8 mouse cellular contexts compared by ENCODE assay signal in genomic region chr1:118481703-118482102, GRCm38 (mm10).
DNase-seq lines count a peak whose midpoint lies in the region; ATAC-seq lines count a peak whose summit lies in the region.

No protein-coding gene starts in this region.

- WGBS in embryonic facial prominence, embryonic 13.5 days, result 77% methylated on average over 6 of the region's 6 CpGs
- WGBS in embryonic facial prominence, embryonic 10.5 days, result 78% methylated on average over 6 of the region's 6 CpGs
- 79% methylated on average over 6 of the region's 6 CpGs for WGBS in midbrain, embryonic 14.5 days
- WGBS in midbrain, embryonic 11.5 days, result 83% methylated on average over 6 of the region's 6 CpGs

- no peaks in the 10 kb centered on the region for H3K4me1 ChIP-seq in embryonic facial prominence, embryonic 13.5 days
- peaks cover 13% of the 10 kb centered on the region; the same call in 1 of the 2 replicates for H3K4me1 ChIP-seq in embryonic facial prominence, embryonic 10.5 days
- no peaks in the 10 kb centered on the region for H3K4me1 ChIP-seq in midbrain, embryonic 14.5 days (ENCODE audit: control insufficient read depth, insufficient read depth, low read length)
- no peaks in the 10 kb centered on the region for H3K4me1 ChIP-seq in midbrain, embryonic 11.5 days (ENCODE audit: control insufficient read depth, insufficient read depth, low read length)

- no peak for ATAC-seq in embryonic facial prominence, embryonic 13.5 days (ENCODE audit: insufficient number of reproducible peaks, insufficient read depth, low FRiP score, low TSS enrichment, low read depth)
- no peak for ATAC-seq in midbrain, embryonic 14.5 days (ENCODE audit: low FRiP score, low TSS enrichment)
- no peak for ATAC-seq in midbrain, embryonic 11.5 days (ENCODE audit: low FRiP score)

- H3K9ac ChIP-seq in embryonic facial prominence, embryonic 13.5 days, result no peak overlapping the region
- no peak overlapping the region for H3K9ac ChIP-seq in midbrain, embryonic 14.5 days (replicated peaks; ENCODE audit: low read length)
- no peak overlapping the region for H3K9ac ChIP-seq in midbrain, embryonic 11.5 days (ENCODE audit: low read length)

- H3K4me3 ChIP-seq in embryonic facial prominence, embryonic 13.5 days, result no peak overlapping the region
- no peak overlapping the region for H3K4me3 ChIP-seq in embryonic facial prominence, embryonic 10.5 days
- H3K4me3 ChIP-seq in midbrain, embryonic 14.5 days (replicated peaks; ENCODE audit: low read depth, low read length), result no peak overlapping the region
- no peak overlapping the region for H3K4me3 ChIP-seq in midbrain, embryonic 11.5 days (ENCODE audit: low read depth, low read length)

- H3K27ac ChIP-seq in embryonic facial prominence, embryonic 13.5 days, result peak overlapping the region; percentile 63
- H3K27ac ChIP-seq in embryonic facial prominence, embryonic 10.5 days (replicated peaks), result no peak overlapping the region
- H3K27ac ChIP-seq in midbrain, embryonic 14.5 days (replicated peaks; ENCODE audit: low read depth, low read length), result 0 out of 2 replicates have a peak overlapping the region, but pooled peaks have one; percentile 32
- no peak overlapping the region for H3K27ac ChIP-seq in midbrain, embryonic 11.5 days (ENCODE audit: low read depth, low read length)

- H3K4me2 ChIP-seq in embryonic facial prominence, embryonic 13.5 days, result no peak overlapping the region
- no peak overlapping the region for H3K4me2 ChIP-seq in midbrain, embryonic 14.5 days (ENCODE audit: low read length)
- no peak overlapping the region for H3K4me2 ChIP-seq in midbrain, embryonic 11.5 days

- H3K27me3 ChIP-seq in embryonic facial prominence, embryonic 13.5 days, result no peaks in the 10 kb centered on the region
- no peaks in the 10 kb centered on the region for H3K27me3 ChIP-seq in embryonic facial prominence, embryonic 10.5 days (replicated peaks; ENCODE audit: low read depth, poor library complexity, severe bottlenecking)
- H3K27me3 ChIP-seq in midbrain, embryonic 14.5 days (ENCODE audit: control insufficient read depth, insufficient read depth, low read length), result no peaks in the 10 kb centered on the region
- H3K27me3 ChIP-seq in midbrain, embryonic 11.5 days (ENCODE audit: control insufficient read depth, insufficient read depth, low read length), result no peaks in the 10 kb centered on the region

- no peaks in the 10 kb centered on the region for H3K9me3 ChIP-seq in embryonic facial prominence, embryonic 13.5 days
- no peaks in the 10 kb centered on the region for H3K9me3 ChIP-seq in embryonic facial prominence, embryonic 10.5 days
- no peaks in the 10 kb centered on the region for H3K9me3 ChIP-seq in midbrain, embryonic 14.5 days (ENCODE audit: control insufficient read depth, low read length)
- H3K9me3 ChIP-seq in midbrain, embryonic 11.5 days (ENCODE audit: control insufficient read depth, low read length), result no peaks in the 10 kb centered on the region

- no peak for DNase-seq in embryonic facial prominence, embryonic 10.5 days (ENCODE audit: low spot score)
- no peak for DNase-seq in midbrain, embryonic 14.5 days
- no peak for DNase-seq in midbrain, embryonic 11.5 days (ENCODE audit: low spot score, missing footprints)
- peak; percentile 61 for DNase-seq in heart, postnatal 4 days
- DNase-seq in right cerebral cortex, postnatal 25 days, result peak; percentile 51
- DNase-seq in yolk sac, embryonic 10.5 days (ENCODE audit: low spot score), result no peak
- DNase-seq in thymus, postnatal 25 days, result no peak

- peaks cover 11% of the 10 kb centered on the region; the same call in 1 of the 2 replicates for H3K36me3 ChIP-seq in embryonic facial prominence, embryonic 13.5 days
- H3K36me3 ChIP-seq in embryonic facial prominence, embryonic 10.5 days (replicated peaks), result peaks cover 29% of the 10 kb centered on the region
- 0 out of 2 replicates have a peak, but pooled peaks cover 7% of the 10 kb centered on the region for H3K36me3 ChIP-seq in midbrain, embryonic 14.5 days (ENCODE audit: control insufficient read depth, insufficient read depth, low read length)
- no peaks in the 10 kb centered on the region; the same call in 1 of the 2 replicates for H3K36me3 ChIP-seq in midbrain, embryonic 11.5 days (ENCODE audit: control insufficient read depth, insufficient read depth, low read length)

Comparison
In these comparisons a context has a peak if more than half of its experiments do, and no peak if none do; other contexts are left out.
1. H3K27ac ChIP-seq: peak in embryonic facial prominence, embryonic 13.5 days (single experiment) and midbrain, embryonic 14.5 days (single experiment); none in embryonic facial prominence, embryonic 10.5 days (single experiment) and midbrain, embryonic 11.5 days (single experiment).
2. DNase-seq: peak in heart, postnatal 4 days (single experiment) and right cerebral cortex, postnatal 25 days (single experiment); none in embryonic facial prominence, embryonic 10.5 days (single experiment), midbrain, embryonic 14.5 days (single experiment), midbrain, embryonic 11.5 days (single experiment), yolk sac, embryonic 10.5 days (single experiment) and thymus, postnatal 25 days (single experiment).